Mouse (Mus musculus) layer of hippocampus, adult 8-10 months (tissue): Measurements from ENCODE around the gene Hspa12a. TPM values are rescaled to one million over a fixed set of nuclear protein-coding genes. Genes with fewer than 3 reads are reported as not detected.

Experiments
- DNase-seq, 2 experiments: peaks; one replicate each; pipeline ENCODE4 v3.0.0; 2022; ENCODE audit warnings: low spot score in 2 of 2
- total RNA-seq, 4 experiments: library from RNA; stranded (reverse); gene quantifications; 2 replicates each; pipeline ENCODE4 v1.2.4; 2022

The Hspa12a gene
- 100 to 1,000 TPM; 203 to 270 (median 244) TPM for total RNA-seq

DNA sequence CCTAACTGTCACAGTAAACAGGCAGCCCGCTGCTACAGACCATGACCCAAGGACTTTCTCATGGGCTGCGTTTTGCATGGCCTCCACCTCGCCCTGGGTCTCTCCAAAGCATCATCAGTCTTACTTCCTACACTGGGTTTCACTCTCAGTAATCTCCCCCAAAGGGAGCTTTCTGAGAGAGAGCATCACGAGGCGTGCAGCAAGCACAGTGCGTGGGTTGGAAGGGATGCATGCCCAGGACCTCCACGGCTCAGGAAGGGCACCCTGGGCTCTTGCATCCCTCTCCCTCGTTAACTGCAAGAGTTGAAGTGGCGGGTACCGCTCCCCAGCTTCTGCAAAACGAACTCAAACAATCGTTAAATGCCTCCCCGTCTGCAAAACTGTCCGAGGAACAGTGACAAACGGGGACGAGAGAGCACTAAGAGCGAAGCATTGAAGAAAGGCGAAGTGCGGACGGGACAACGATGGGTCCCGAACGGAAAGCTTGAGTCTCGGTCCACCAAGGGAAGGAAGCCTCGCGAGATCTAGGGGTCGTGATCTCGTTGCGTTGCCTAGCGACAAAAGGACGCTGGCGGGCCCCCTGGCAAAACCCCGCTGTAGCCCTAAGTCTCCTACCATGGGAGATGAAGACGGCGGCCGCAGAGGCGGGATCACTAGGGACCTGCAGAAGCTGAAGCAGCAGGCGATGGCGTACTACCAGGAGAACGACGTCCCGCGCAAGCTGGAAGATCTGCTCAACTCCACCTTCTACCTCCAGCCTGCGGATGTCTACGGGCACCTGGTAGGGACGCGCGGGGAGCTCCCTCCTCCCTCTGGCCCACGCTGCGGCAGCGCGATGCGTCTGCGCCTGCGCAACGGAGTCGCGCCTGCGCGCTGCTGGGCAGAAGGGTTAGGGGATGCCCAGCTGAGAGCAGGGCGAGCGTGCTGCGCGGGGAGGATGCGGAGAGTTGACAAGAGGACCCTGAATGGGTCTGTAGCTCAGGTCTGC, at the start of gene Hspa12a, which contains the start of gene Eno4:
Hspa12a (minus strand) TSS at position 814 of the 988 bp plus-strand sequence.
Eno4 (plus strand) TSS at position 585 of the 988 bp plus-strand sequence.
- DNase-seq = peak; percentile 92 to 95

GRCm38 (mm10) chr19:58981571-58981970, 38.1 kb upstream of the Hspa12a start:
- no peak for DNase-seq

- no peak for DNase-seq
Observed at GRCm38 (mm10) chr19:58980056-58980440, 36.6 kb upstream of the Hspa12a start.

- no peak for DNase-seq
Observed at GRCm38 (mm10) chr19:58979436-58980055, 36.1 kb upstream of the Hspa12a start.

DNA sequence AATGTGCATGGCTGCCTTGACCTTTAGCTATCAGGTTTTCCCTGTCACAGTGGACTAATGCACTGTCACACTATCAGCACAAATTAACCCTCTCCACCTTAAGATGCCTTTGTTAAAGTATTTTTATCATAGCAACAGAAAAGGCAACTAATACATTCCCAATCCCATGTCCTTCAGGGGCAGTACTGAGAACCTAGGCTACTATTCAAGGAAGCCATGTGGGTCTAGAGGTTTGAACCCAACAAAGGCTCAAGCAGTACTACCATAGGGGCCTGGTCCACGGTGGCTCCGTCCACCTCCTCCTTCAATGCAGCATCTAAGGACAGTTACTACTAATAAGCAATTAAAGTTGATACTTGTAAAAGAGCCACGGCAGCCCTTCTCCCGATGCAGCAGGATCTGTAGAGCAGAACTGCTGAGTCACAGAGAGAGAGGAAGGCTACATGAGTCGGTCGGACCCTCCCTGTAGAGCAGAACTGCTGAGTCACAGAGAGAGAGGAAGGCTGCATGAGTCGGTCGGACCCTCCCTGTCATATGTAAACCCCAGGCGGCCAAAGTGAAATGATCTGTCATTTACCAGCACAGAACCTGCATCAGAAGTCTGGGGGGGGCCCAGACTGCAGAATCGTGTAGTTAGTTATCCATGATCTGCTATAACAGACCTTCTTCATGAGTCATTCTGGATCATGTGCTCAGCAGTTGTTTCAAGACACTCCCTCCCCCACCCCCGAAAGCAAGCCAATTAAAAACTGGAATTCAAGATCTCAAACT, 35.1 kb upstream of the Hspa12a start:
- peak; percentile 38 to 55 for DNase-seq

DNA sequence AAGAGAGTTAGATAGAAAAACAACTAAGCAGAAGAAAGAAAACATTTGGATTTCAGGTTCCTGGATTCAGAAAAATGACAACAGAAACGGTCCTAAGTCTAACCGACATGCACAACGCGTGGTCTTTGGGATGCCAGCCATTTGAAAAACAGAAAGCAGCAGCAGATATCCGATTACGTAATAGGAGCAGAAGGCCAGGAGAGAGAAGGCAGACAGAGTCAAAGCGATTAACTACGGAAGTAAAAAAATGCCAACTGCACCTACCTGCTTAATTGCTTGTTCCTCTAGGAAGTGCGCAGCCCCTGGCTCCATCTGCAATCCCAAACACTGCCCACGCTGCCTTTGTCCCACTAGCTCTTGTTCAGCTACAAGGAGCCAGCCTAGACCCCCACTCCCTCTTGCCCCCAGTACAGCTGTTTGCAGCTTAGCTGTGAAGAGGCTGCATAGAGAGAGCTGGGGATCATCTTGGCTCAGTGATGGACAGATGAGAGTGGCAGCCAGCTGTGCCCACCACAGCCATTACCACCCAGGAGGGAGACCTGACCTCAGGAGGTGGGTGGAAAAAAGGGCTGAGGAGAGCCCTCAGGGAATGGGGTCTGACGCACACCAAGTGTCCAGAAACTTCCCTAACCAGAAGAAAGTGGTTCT, 31.9 kb upstream of the Hspa12a start:
- peak in 1 of 2 experiments; percentile 15 for DNase-seq

GRCm38 (mm10) chr19:58974126-58974525, 30.7 kb upstream of the Hspa12a start:
- no peak for DNase-seq

DNA sequence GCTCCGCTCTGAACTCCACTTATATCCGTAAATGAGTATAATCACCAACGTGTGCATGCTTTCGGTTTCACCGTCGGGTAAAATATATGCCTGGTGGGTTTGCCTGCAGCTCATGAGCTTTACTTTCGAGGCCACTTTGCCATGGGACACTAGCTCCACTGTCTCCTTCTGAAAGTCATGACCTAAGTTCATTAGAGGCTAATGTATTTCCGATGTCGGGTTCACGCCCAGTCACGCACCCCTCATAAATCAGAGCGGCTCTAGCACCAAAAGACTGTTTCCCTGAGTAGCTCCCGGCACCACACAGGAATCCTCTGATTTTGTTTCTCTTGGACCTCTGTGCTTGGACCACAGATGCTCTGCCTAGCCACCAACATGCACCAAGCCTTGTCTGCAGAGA, 27.4 kb upstream of the Hspa12a start:
- DNase-seq = no peak

DNA sequence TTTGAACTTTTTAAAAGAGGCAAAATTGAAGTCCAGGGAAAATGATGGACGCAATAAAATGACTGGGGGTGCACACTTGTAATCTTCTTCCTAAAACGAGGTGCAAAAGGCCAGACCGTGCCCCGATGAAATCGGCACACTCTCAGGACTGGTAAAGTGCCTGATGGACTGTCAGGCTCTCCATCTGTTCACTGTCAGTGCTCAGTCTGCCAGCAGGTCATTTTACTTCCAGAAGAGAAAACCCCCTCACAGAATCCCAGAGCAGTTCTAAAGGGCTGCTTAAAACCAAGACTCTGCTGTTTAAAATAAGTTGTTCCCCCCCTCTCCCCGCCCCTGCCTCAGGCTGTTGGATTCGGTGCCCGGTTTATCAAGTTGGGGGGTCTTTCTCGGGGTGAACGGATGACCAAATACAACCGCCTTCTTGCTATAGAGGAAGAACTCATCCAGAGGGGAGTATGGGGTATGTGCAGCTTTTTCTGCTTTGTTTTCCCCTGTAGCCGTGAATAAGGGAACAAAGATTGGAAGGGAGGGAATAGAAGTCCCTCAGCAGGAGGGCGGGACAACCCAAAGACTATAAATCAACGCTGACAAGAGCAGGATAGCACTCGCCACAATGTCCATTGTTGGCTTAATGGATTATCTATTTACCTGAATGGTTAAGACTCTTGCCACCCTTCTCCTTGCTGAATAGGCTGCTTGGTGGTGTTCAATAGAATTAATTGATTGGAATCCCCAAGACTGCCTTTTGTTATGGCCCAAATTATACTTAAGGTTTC, 25.5 kb upstream of the Hspa12a start:
- no peak for DNase-seq

DNA sequence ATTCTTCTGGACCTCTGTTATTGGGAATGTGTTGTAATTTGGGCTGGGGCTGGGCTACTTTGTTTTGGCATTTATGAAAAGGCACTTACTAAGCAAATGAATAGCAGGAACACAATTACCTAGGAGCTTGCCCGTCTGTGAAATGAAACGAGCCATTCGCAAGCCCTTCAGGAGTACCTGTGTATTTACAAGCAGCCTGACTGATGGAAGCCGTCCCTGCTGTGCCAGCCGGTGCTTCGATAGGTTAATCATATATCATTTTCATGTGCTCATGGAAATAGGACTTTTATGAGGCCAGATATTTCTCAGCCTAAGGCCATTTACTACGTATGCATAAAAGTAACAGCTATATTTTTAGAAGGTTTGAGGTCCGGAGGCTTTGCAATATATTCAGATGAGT, 19.6 kb upstream of the Hspa12a start:
- no peak for DNase-seq

DNA sequence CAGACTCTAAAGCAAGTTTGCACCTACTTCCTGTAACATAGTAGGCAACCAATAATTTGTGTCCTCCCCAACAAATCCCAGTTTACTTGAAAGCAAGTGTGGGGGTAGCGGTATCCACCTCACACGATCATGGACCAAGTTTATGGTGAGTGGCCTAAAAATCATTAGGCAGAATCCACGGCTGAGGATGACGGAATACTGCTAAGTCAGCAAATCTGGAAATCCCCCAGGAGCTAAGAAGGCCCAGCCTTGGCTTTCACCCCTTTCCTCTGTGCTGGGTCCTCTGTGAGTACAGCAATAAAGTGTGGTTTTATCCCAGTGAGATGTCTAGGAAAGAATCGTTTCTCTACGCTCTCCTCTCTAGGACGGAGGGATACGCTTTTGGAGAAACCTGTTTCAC, 11.3 kb upstream of the Hspa12a start:
- no peak for DNase-seq

DNA sequence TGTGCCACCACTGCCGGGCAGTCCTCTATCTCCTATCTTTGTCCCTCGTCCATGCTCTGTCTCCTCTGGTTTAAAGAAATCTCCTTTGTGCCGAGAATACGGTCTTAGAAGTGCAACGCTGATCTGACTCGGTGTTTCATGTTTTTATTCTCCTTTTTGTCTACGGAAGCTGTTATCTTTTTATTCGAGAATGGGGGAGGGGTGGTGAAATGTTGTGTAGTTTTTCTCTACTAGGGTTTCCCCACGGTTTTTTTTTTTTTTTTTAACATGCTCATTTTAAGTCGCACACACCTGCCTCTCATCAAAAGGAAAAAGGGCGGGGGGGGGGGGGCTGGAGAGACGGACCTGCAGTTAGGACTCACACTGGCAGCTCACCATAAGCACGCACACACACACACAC, 8.8 kb upstream of the Hspa12a start:
- no peak for DNase-seq

- DNase-seq = no peak
Observed at GRCm38 (mm10) chr19:58951521-58951920, 8.1 kb upstream of the Hspa12a start.

DNA sequence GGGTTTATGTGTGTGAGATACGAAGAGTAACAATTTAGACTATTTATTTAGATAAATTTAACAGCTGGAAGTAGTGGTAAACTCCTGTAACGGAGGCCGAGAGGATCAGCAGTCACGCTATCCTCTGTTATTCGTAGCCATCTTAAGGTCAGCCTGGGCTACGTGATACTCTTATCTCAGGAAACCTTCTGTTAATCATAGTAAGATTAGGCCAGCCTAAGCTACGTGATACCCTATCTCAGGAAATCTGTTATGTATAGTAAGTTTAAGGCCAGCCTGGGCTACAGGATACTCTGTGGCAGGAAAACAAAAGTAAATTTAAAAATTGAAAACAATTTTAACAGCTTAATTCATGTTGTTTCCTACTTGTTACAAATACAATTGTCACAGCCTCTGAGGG, 2.5 kb upstream of the Hspa12a start:
- no peak for DNase-seq

DNA sequence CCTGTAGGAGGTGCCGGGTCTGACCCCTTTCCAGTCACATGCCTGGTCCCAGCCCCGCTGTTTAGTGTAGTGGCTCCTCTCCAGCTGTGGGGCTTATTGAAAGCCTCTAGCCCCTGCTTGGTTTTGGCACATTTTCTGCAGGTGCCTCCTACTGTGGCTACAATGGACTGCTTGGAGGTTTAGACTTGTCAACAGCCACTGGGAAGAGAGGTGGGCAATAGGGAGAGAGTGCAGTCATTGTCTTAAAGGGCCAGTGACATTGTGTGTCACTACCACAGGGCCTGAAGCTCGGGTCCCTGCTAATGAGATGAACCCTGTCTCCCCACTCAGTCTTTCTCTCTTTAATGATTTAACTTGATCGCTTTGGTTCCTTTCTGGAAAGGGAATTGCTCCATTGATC, 10.4 kb downstream of the Hspa12a start:
- no peak for DNase-seq

DNA sequence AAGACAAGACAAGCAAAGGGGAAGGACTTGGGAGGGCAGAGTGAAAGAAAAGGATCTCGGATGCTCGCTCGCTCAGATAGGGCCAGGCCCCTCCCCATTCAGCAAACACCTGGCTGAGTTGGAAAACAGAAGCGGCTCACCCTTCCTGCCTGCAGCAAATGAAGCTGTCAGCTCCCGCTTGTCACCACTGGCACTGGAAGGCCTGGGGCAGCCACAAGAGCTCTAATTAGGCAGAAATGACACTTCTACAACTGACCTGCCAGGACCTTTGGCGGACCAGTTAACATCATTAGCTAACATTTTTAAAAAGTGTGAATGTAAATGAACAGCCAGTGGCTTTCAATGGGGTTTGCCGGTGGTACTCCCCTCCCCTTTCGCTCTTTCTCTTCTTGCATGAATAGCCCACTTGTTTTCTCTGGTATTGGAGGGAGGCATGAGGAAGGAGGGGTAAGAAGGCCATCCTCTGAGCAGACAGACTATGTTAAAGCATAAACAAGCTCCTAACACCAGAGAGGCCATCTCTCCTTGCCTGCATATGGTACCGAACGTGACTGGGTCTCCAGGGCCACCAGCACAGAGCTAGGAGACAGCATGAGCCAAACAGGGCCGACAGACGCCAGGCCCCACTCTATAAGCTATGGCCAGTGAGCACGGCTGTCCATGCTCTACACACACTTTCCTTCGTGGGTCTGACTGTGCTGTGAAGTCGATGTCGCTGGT, 12.2 kb downstream of the Hspa12a start:
- no peak for DNase-seq

DNA sequence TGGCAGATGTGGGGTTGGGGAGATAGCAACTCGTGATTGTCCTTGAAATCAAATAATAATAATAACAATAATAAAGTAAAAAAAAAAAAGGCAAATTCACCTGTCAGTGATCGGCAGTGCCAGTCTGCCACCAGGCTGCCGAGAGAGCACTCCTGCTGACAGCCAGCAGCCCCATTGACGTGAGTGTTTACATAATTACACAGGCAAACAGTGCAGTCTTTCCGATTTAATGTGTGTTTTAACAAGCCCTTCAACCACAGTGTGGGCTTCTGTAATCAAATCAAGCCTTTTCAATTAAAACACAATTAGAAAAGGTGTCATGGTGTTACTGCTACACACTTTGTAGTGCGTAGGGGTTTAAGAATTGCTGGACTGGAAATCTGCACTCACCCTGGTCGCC, 24.3 kb downstream of the Hspa12a start:
- DNase-seq = no peak

- no peak for DNase-seq
Observed at GRCm38 (mm10) chr19:58918597-58918996, 24.9 kb downstream of the Hspa12a start.

GRCm38 (mm10) chr19:58913301-58913700, 30.2 kb downstream of the Hspa12a start:
- no peak for DNase-seq

DNA sequence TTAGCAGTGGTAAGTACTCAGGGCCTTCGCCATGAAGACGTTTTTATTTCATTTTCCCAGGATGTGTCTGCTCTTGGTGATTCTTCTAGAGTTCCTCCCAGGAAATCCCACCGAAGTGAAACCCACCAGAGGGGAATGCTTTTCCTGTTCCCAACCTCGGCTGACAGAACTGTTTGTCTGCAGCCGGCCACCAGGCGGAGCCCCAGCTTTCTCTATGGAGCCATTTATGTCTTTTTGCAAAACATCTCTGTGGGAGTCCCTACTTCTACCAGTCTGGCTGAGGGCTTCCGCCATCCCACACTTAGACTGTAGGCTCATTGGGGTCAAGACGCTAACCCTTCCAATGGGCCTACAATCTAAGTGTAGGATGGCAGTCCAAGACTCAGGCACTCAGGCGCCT, 32.1 kb downstream of the Hspa12a start:
- DNase-seq = peak; percentile 48 to 76
